Mouse (Mus musculus) bone marrow macrophage, adult 2 months (primary cell): ENCODE results near the gene Ltbp4. TPM values are rescaled to one million over a fixed set of nuclear protein-coding genes. Genes with fewer than 3 reads are reported as not detected.

ENCODE experiments used
- H3K27ac ChIP-seq: 2 replicates; pipeline ENCODE4 v1.5.1; 2012; ENCODE audit warnings: low read depth, low read length; ENCODE audit not compliant: insufficient read depth
- H3K4me1 ChIP-seq: 2 replicates; pipeline ENCODE4 v1.6.1; 2012; ENCODE audit warnings: low read length; ENCODE audit not compliant: control insufficient read depth, insufficient read depth
- H3K4me3 ChIP-seq: 2 replicates; pipeline ENCODE4 v1.5.1; 2012; ENCODE audit warnings: mild to moderate bottlenecking, low read length, moderate library complexity; ENCODE audit not compliant: insufficient read depth
- CTCF ChIP-seq: IDR thresholded peaks from 2 replicates; pipeline ENCODE4 v1.5.1; 2012; ENCODE audit warnings: low read depth, mild to moderate bottlenecking, low read length, moderate library complexity
- POLR2A ChIP-seq: IDR thresholded peaks from 2 replicates; pipeline ENCODE4 v1.6.1; 2012; ENCODE audit warnings: mild to moderate bottlenecking, low read depth, low read length, borderline replicate concordance
- polyA plus RNA-seq: library from polyadenylated mRNA; stranded (reverse); fragments of >200 nt; gene quantifications from 2 replicates; pipeline ENCODE4 v1.2.4, GENCODE M21; 2012; ENCODE audit not compliant: missing spikeins, insufficient read depth, insufficient read length

Ltbp4 gene
- polyA plus RNA-seq, 1 experiment: 0.84 TPM

GRCm38 (mm10) chr7:27369111-27369510 is 31.6 kb upstream of the Ltbp4 start:
- Histone ChIP-seq H3K4me3 (no peak overlapping the region), H3K4me1 (no peaks in the 10 kb centered on the region), H3K27ac (no peak overlapping the region)
- no peak for TF ChIP-seq POLR2A
- TF ChIP-seq CTCF: no peak

GRCm38 (mm10) chr7:27367976-27368375 is 30.5 kb upstream of the Ltbp4 start:
- H3K4me1 ChIP-seq: no peaks in the 10 kb centered on the region
- TF ChIP-seq POLR2A (no peak), CTCF (no peak)
- H3K27ac ChIP-seq: no peak overlapping the region
- no peak overlapping the region for H3K4me3 ChIP-seq

GRCm38 (mm10) chr7:27366082-27366844 is 28.8 kb upstream of the Ltbp4 start:
- Histone ChIP-seq H3K4me3 (no peak overlapping the region), H3K27ac (no peak overlapping the region), H3K4me1 (0 out of 2 replicates have a peak, but pooled peaks cover 2% of the 10 kb centered on the region)
- TF ChIP-seq POLR2A: no peak
- no peak for TF ChIP-seq CTCF

GRCm38 (mm10) chr7:27364379-27364778 is 26.9 kb upstream of the Ltbp4 start:
- TF ChIP-seq POLR2A (no peak), CTCF (no peak)
- Histone ChIP-seq H3K4me3 (no peak overlapping the region), H3K4me1 (peaks cover 7% of the 10 kb centered on the region), H3K27ac (no peak overlapping the region)

- no peak overlapping the region for H3K27ac ChIP-seq
- TF ChIP-seq POLR2A (no peak), CTCF (no peak)
- peaks cover 21% of the 10 kb centered on the region for H3K4me1 ChIP-seq
- H3K4me3 ChIP-seq: peak overlapping the region; percentile 57
Measured at GRCm38 (mm10) chr7:27361283-27361946, 23.9 kb upstream of the Ltbp4 start.

GRCm38 (mm10) chr7:27360749-27361148 is 23.3 kb upstream of the Ltbp4 start:
- Histone ChIP-seq H3K4me3 (peak overlapping the region; percentile 20; the same call in 1 of the 2 replicates), H3K27ac (no peak overlapping the region), H3K4me1 (peaks cover 24% of the 10 kb centered on the region)
- TF ChIP-seq CTCF (no peak), POLR2A (no peak)

GRCm38 (mm10) chr7:27359706-27360358 is 22.3 kb upstream of the Ltbp4 start:
- Histone ChIP-seq H3K4me3 (no peak overlapping the region), H3K4me1 (peaks cover 29% of the 10 kb centered on the region), H3K27ac (no peak overlapping the region)
- TF ChIP-seq CTCF: no peak
- TF ChIP-seq POLR2A: no peak

- no peak for TF ChIP-seq POLR2A
- TF ChIP-seq CTCF: no peak
- Histone ChIP-seq H3K4me1 (peaks cover 32% of the 10 kb centered on the region), H3K27ac (no peak overlapping the region), H3K4me3 (no peak overlapping the region)
Measured at GRCm38 (mm10) chr7:27359162-27359561, 21.7 kb upstream of the Ltbp4 start.

GRCm38 (mm10) chr7:27357595-27357978 is 20.1 kb upstream of the Ltbp4 start:
- peak overlapping the region; percentile 70 for H3K4me3 ChIP-seq
- peak overlapping the region; percentile 82 for H3K27ac ChIP-seq
- H3K4me1 ChIP-seq: peaks cover 32% of the 10 kb centered on the region
- no peak for TF ChIP-seq POLR2A
- no peak for TF ChIP-seq CTCF
